Mouse (Mus musculus) MEL (cell line): ENCODE measurements around the gene Erg. TPM values are rescaled to one million over a fixed set of nuclear protein-coding genes. Genes with fewer than 3 reads are reported as not detected.

Experiments
- DNase-seq: peaks from one replicate; pipeline ENCODE4 v3.0.0; 2011; ENCODE audit warnings: low read depth, low spot score
- H3K27ac ChIP-seq: 2 replicates; pipeline ENCODE4 v1.5.1; 2012; ENCODE audit warnings: low read depth, mild to moderate bottlenecking, control low read depth, low read length, moderate library complexity; ENCODE audit not compliant: control insufficient read depth
- H3K27me3 ChIP-seq, 2 experiments: fragments of 150-350 bp in 1 of 2; sonication (generic) in 1 of 2; 2 replicates each; pipeline ENCODE4 v1.6.1; 2012; ENCODE audit warnings: low read length in 2 of 2, mild to moderate bottlenecking in 2 of 2, improper control_type of control experiment in 1 of 2, moderate library complexity in 1 of 2; ENCODE audit not compliant: insufficient read depth in 2 of 2, control insufficient read depth in 1 of 2
- H3K36me3 ChIP-seq, 2 experiments: 2 replicates each; pipeline ENCODE4 v1.6.1; 2012 to 2014; ENCODE audit warnings: low read length in 2 of 2, improper control_type of control experiment in 1 of 2, inconsistent platforms in 1 of 2, mild to moderate bottlenecking in 1 of 2; ENCODE audit not compliant: insufficient read depth in 2 of 2, control insufficient read depth in 1 of 2
- H3K4me1 ChIP-seq, 2 experiments: fragments of 150-350 bp in 1 of 2; sonication (generic) in 1 of 2; 2 replicates each; pipeline ENCODE4 v1.6.1; 2012; ENCODE audit warnings: low read length in 2 of 2, improper control_type of control experiment in 1 of 2, mild to moderate bottlenecking in 1 of 2; ENCODE audit not compliant: insufficient read depth in 2 of 2, control insufficient read depth in 1 of 2
- H3K4me3 ChIP-seq, 2 experiments: fragments of 150-350 bp in 1 of 2; sonication (generic) in 1 of 2; 2 replicates each; pipeline ENCODE4 v1.5.1; 2012; ENCODE audit warnings: low read depth in 2 of 2, low read length in 2 of 2, mild to moderate bottlenecking in 2 of 2, moderate library complexity in 2 of 2, control low read depth in 1 of 2, improper control_type of control experiment in 1 of 2; ENCODE audit not compliant: control insufficient read depth in 1 of 2, insufficient read depth in 1 of 2
- H3K79me2 ChIP-seq: 2 replicates; pipeline ENCODE4 v1.6.1; 2012; ENCODE audit warnings: mild to moderate bottlenecking, low read length, moderate library complexity; ENCODE audit not compliant: control insufficient read depth, poor library complexity, insufficient read depth
- H3K9ac ChIP-seq: 2 replicates; pipeline ENCODE4 v1.6.1; 2012; ENCODE audit warnings: low read depth, mild to moderate bottlenecking, control low read depth, low read length, moderate library complexity; ENCODE audit not compliant: control insufficient read depth, poor library complexity, severe bottlenecking
- H3K9me3 ChIP-seq: fragments of 150-350 bp; sonication (generic); replicated peaks from 2 replicates; pipeline ENCODE4 v1.6.1; 2012; ENCODE audit warnings: mild to moderate bottlenecking, low read length, improper control_type of control experiment, moderate library complexity; ENCODE audit not compliant: insufficient read depth
- BHLHE40 ChIP-seq: IDR thresholded peaks from 2 replicates; pipeline ENCODE4 v1.6.1; 2012; ENCODE audit warnings: low read depth, mild to moderate bottlenecking, inconsistent platforms, low read length, improper control_type of control experiment, borderline replicate concordance
- CHD1 ChIP-seq: IDR thresholded peaks from 2 replicates; pipeline ENCODE4 v1.6.1; 2012; ENCODE audit warnings: low read depth, mild to moderate bottlenecking, inconsistent platforms, low read length, improper control_type of control experiment
- CHD2 ChIP-seq: IDR thresholded peaks from 2 replicates; pipeline ENCODE4 v1.6.1; 2011; ENCODE audit warnings: low read length, improper control_type of control experiment
- CTCF ChIP-seq, 3 experiments: IDR thresholded peaks in 2 of 3; conservative IDR thresholded peaks in 1 of 3; 2 replicates each; pipeline ENCODE4 v1.5.1; 2011 to 2012; ENCODE audit warnings: low read length in 3 of 3, low read depth in 2 of 3, mild to moderate bottlenecking in 2 of 3, improper control_type of control experiment in 1 of 3, inconsistent platforms in 1 of 3, mixed read lengths in 1 of 3, moderate library complexity in 1 of 3; ENCODE audit not compliant: control insufficient read depth in 1 of 3, insufficient read depth in 1 of 3, poor library complexity in 1 of 3, severe bottlenecking in 1 of 3
- E2F4 ChIP-seq: IDR thresholded peaks from 2 replicates; pipeline ENCODE4 v1.6.1; 2011; ENCODE audit warnings: low read depth, low read length, improper control_type of control experiment, borderline replicate concordance
- EP300 ChIP-seq, 2 experiments: IDR thresholded peaks; 2 replicates each; pipeline ENCODE4 v1.6.1; 2011; ENCODE audit warnings: improper control_type of control experiment in 2 of 2, low read length in 2 of 2, low read depth in 1 of 2, mild to moderate bottlenecking in 1 of 2
- GABPA ChIP-seq: IDR thresholded peaks from 2 replicates; pipeline ENCODE4 v1.6.1; 2012; ENCODE audit warnings: low read depth, mild to moderate bottlenecking, inconsistent platforms, low read length, improper control_type of control experiment, moderate library complexity
- GATA1 ChIP-seq: IDR thresholded peaks from 2 replicates; pipeline ENCODE4 v1.6.1; 2011; ENCODE audit warnings: low read depth, low read length, improper control_type of control experiment
- HCFC1 ChIP-seq: IDR thresholded peaks from 2 replicates; pipeline ENCODE4 v1.6.1; 2012; ENCODE audit warnings: low read depth, mild to moderate bottlenecking, inconsistent platforms, low read length, improper control_type of control experiment, moderate library complexity
- KAT2A ChIP-seq: conservative IDR thresholded peaks from 2 replicates; pipeline ENCODE4 v1.6.1; 2012; ENCODE audit warnings: low read depth, low read length, improper control_type of control experiment, inconsistent platforms
- MAFK ChIP-seq: IDR thresholded peaks from 2 replicates; pipeline ENCODE4 v1.6.1; 2011; ENCODE audit warnings: low read depth, mild to moderate bottlenecking, low read length, improper control_type of control experiment, borderline replicate concordance
- MYB ChIP-seq: IDR thresholded peaks from 2 replicates; pipeline ENCODE4 v1.6.1; 2011; ENCODE audit warnings: mild to moderate bottlenecking, low read depth, low read length, improper control_type of control experiment
- NELFE ChIP-seq: IDR thresholded peaks from 2 replicates; pipeline ENCODE4 v1.6.1; 2011; ENCODE audit warnings: low read depth, low read length, improper control_type of control experiment
- POLR2A ChIP-seq, 2 experiments: IDR thresholded peaks; 2 replicates each; pipeline ENCODE4 v1.6.1; 2011 to 2012; ENCODE audit warnings: low read length in 2 of 2, mild to moderate bottlenecking in 2 of 2, control low read depth in 1 of 2, improper control_type of control experiment in 1 of 2, low read depth in 1 of 2, moderate library complexity in 1 of 2; ENCODE audit not compliant: control insufficient read depth in 1 of 2, insufficient read depth in 1 of 2, poor library complexity in 1 of 2
- POLR2AphosphoS2 ChIP-seq: IDR thresholded peaks from 2 replicates; pipeline ENCODE4 v1.6.1; 2011; ENCODE audit warnings: low read length, improper control_type of control experiment
- RCOR1 ChIP-seq: IDR thresholded peaks from 2 replicates; pipeline ENCODE4 v1.6.1; 2012; ENCODE audit warnings: low read depth, mild to moderate bottlenecking, inconsistent platforms, low read length, improper control_type of control experiment
- SIN3A ChIP-seq: IDR thresholded peaks from 2 replicates; pipeline ENCODE4 v1.6.1; 2012; ENCODE audit warnings: low read length, improper control_type of control experiment, inconsistent platforms
- TBP ChIP-seq: IDR thresholded peaks from 2 replicates; pipeline ENCODE4 v1.8.0; 2011; ENCODE audit warnings: low read depth, low read length, improper control_type of control experiment
- TCF12 ChIP-seq: IDR thresholded peaks from 2 replicates; pipeline ENCODE4 v1.6.1; 2014; ENCODE audit warnings: low read depth, mild to moderate bottlenecking, inconsistent platforms, low read length, improper control_type of control experiment, moderate library complexity
- ZC3H11A ChIP-seq: IDR thresholded peaks from 2 replicates; pipeline ENCODE4 v1.6.1; 2012; ENCODE audit warnings: low read depth, mild to moderate bottlenecking, inconsistent platforms, low read length, improper control_type of control experiment
- ZKSCAN1 ChIP-seq: IDR thresholded peaks from 2 replicates; pipeline ENCODE4 v1.6.1; 2012; ENCODE audit warnings: low read depth, mild to moderate bottlenecking, inconsistent platforms, low read length, improper control_type of control experiment, moderate library complexity
- ZMIZ1 ChIP-seq: IDR thresholded peaks from 2 replicates; pipeline ENCODE4 v1.6.1; 2012; ENCODE audit warnings: low read depth, mild to moderate bottlenecking, inconsistent platforms, low read length, improper control_type of control experiment, moderate library complexity
- ZNF384 ChIP-seq: IDR thresholded peaks from 2 replicates; pipeline ENCODE4 v1.6.1; 2012; ENCODE audit warnings: low read depth, mild to moderate bottlenecking, inconsistent platforms, low read length, improper control_type of control experiment
- polyA plus RNA-seq, 2 experiments: library from polyadenylated mRNA; stranded (reverse) in 1 of 2; unstranded in 1 of 2; fragments of >175 nt in 1 of 2; fragments of >200 nt in 1 of 2; gene quantifications; 2 replicates each; pipeline versions ENCODE4 v1.2.1 to v1.2.4; 2012; ENCODE audit warnings: low replicate concordance in 2 of 2, low read depth in 1 of 2; ENCODE audit not compliant: insufficient read length in 2 of 2, insufficient read depth in 1 of 2, missing spikeins in 1 of 2
- total RNA-seq: library from RNA; depleted of rRNA; stranded (reverse); fragments of 300-350 nt; gene quantifications from 2 replicates; pipeline ENCODE4 v1.2.3, GENCODE M21; 2012

The Erg gene
- total and polyA plus RNA-seq, 3 experiments = 0.11 to 0.27 TPM; not detected in 1

- H3K4me1 ChIP-seq = peaks cover 0 to 14% of the 10 kb centered on the region in 2 experiments; a peak in 3 of 4 replicates
- TF ChIP-seq ZKSCAN1 = no peak
- no peak for TF ChIP-seq EP300 (IDR thresholded peaks at IDR 0.05; ENCODE audit: low read depth in 1 of 2, low read length in 2 of 2)
- no peak for TF ChIP-seq GABPA
- no peak for TF ChIP-seq CHD2
- no peak for TF ChIP-seq POLR2AphosphoS2
- TF ChIP-seq KAT2A = no peak
- TF ChIP-seq CHD1 = no peak
- no peak for TF ChIP-seq TCF12
Measured at GRCm38 (mm10) chr16:95493336-95493735, 93.1 kb downstream of the Erg start.

GRCm38 (mm10) chr16:95492146-95492545, 94.2 kb downstream of the Erg start:
- DNase-seq = no peak
- no peak for TF ChIP-seq ZMIZ1
- no peak for TF ChIP-seq TBP
- TF ChIP-seq RCOR1 = no peak
- TF ChIP-seq POLR2A (IDR thresholded peaks at IDR 0.05; ENCODE audit: control insufficient read depth in 1 of 2, insufficient read depth in 1 of 2, low read depth in 1 of 2, low read length in 2 of 2, poor library complexity in 1 of 2) = no peak
- no peak for TF ChIP-seq CHD1
- no peak for TF ChIP-seq MAFK
- TF ChIP-seq HCFC1 = no peak
- no peak for TF ChIP-seq ZKSCAN1
- no peak for TF ChIP-seq NELFE
- no peak for TF ChIP-seq BHLHE40
- no peak for TF ChIP-seq MYB
- TF ChIP-seq CTCF (IDR thresholded peaks at IDR 0.05 in 2 of 3, conservative IDR thresholded peaks at IDR 0.05 in 1 of 3; ENCODE audit: control insufficient read depth in 1 of 3, insufficient read depth in 1 of 3, low read depth in 2 of 3, low read length in 3 of 3, poor library complexity in 1 of 3, severe bottlenecking in 1 of 3) = no peak
- no peak for TF ChIP-seq SIN3A
- no peak for TF ChIP-seq GATA1
- no peak for TF ChIP-seq GABPA
- TF ChIP-seq KAT2A = no peak
- no peak for TF ChIP-seq ZNF384
- no peak for TF ChIP-seq ZC3H11A
- TF ChIP-seq E2F4 = no peak

More at GRCm38 (mm10) chr16:95493336-95493735, 93.1 kb downstream of the Erg start:
- Histone ChIP-seq H3K27me3 (peaks cover 0 to 6% of the 10 kb centered on the region in 2 experiments; a peak in 2 of 4 replicates), H3K36me3 (peaks cover 0 to 5% of the 10 kb centered on the region in 2 experiments; a peak in 2 of 4 replicates), H3K4me3 (no peak overlapping the region), H3K79me2 (no peaks in the 10 kb centered on the region), H3K9ac (no peak overlapping the region), H3K27ac (no peak overlapping the region), H3K9me3 (no peaks in the 10 kb centered on the region)
- DNase-seq = no peak

More at GRCm38 (mm10) chr16:95492146-95492545, 94.2 kb downstream of the Erg start:
- Histone ChIP-seq H3K36me3 (peaks cover 0 to 12% of the 10 kb centered on the region in 2 experiments; a peak in 2 of 4 replicates), H3K4me1 (peaks cover 10 to 23% of the 10 kb centered on the region in 2 experiments), H3K27me3 (peaks cover 0 to 6% of the 10 kb centered on the region in 2 experiments; a peak in 2 of 4 replicates), H3K79me2 (no peaks in the 10 kb centered on the region), H3K27ac (no peak overlapping the region), H3K9ac (no peak overlapping the region), H3K9me3 (no peaks in the 10 kb centered on the region), H3K4me3 (no peak overlapping the region)
